Mouse (Mus musculus) limb, embryonic 13.5 days (tissue): ENCODE data around the gene Cldn9. TPM values are rescaled to one million over a fixed set of nuclear protein-coding genes. Genes with fewer than 3 reads are reported as not detected.
A peak's percentile ranks its signal among the peaks of the same experiment; 100 is the strongest.

Experiments
- ATAC-seq: fragments of 200-750 bp; cut with Nextera tagmentation; 2 replicates; pipeline ENCODE4 v1.8.0; 2017; ENCODE audit warnings: low read depth, moderate number of reproducible peaks, moderate TSS enrichment; ENCODE audit not compliant: low FRiP score
- H3K27ac ChIP-seq: fragments of 300-500 bp; sonication (generic); 2 replicates; pipeline ENCODE4 v1.5.1; 2015; ENCODE audit warnings: inconsistent platforms, mild to moderate bottlenecking, moderate library complexity
- H3K27me3 ChIP-seq: fragments of 300-500 bp; sonication (generic); 2 replicates; pipeline ENCODE4 v1.6.1; 2015; ENCODE audit warnings: mild to moderate bottlenecking, inconsistent platforms
- H3K36me3 ChIP-seq: fragments of 300-500 bp; sonication (generic); 2 replicates; pipeline ENCODE4 v1.6.1; 2015; ENCODE audit warnings: inconsistent platforms, mild to moderate bottlenecking, moderate library complexity
- H3K4me1 ChIP-seq: fragments of 300-500 bp; sonication (generic); 2 replicates; pipeline ENCODE4 v1.6.1; 2015; ENCODE audit warnings: inconsistent platforms
- H3K4me2 ChIP-seq: fragments of 300-500 bp; sonication (generic); replicated peaks from 2 replicates; pipeline ENCODE4 v1.6.1; 2015; ENCODE audit warnings: inconsistent platforms, mild to moderate bottlenecking, moderate library complexity
- H3K4me3 ChIP-seq: fragments of 300-500 bp; sonication (generic); 2 replicates; pipeline ENCODE4 v1.5.1; 2015; ENCODE audit warnings: moderate library complexity, mild to moderate bottlenecking, inconsistent platforms
- H3K9ac ChIP-seq: fragments of 300-500 bp; sonication (generic); 2 replicates; pipeline ENCODE4 v1.6.1; 2015; ENCODE audit warnings: mild to moderate bottlenecking, inconsistent platforms
- H3K9me3 ChIP-seq: fragments of 300-500 bp; sonication (generic); 2 replicates; pipeline ENCODE4 v1.6.1; 2016; ENCODE audit warnings: inconsistent platforms
- WGBS: fragments of 180-500 bp; shearing (Covaris S2); methylation state at CpG from one replicate; pipeline ENCODE4 v1.1.7; 2015; 5-methylcytosine and 5-hydroxymethylcytosine counted together
- polyA plus RNA-seq: library from polyadenylated mRNA; unstranded; fragments of >200 nt; fragmentation: Nextera tagmentation; extraction: Ambion mirVana; gene quantifications from 2 replicates; pipeline ENCODE4 v1.2.1, GENCODE M21; 2015

Cldn9 gene
- polyA plus RNA-seq, 1 experiment from 2014 or later, result 8.3 TPM

DNA sequence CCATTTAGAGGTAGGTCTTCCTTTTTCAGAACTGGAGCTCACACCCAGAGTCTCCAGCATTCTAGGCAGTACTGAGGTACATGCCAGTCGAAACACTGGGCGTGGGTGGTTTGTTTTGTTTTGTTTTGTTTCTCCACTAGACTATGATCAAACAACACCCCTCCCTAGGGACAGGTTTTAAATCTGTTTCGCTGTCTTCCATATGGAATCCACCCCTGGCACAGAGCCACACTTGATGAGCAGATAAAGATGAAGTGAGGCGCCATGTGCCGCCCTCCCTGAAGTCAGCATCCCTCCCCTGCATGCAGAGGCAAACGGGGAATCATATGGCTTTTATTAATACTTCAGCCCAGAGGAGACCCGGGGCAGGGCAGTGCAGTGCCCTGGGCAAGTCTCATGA is 20.9 kb upstream of the Cldn9 start:
- H3K9ac ChIP-seq, result no peak overlapping the region
- H3K36me3 ChIP-seq, result no peaks in the 10 kb centered on the region
- H3K9me3 ChIP-seq, result no peaks in the 10 kb centered on the region
- no peak overlapping the region for H3K4me3 ChIP-seq
- no peak overlapping the region for H3K4me2 ChIP-seq
- no peak for ATAC-seq
- 0 out of 2 replicates have a peak, but pooled peaks cover under 1% of the 10 kb centered on the region for H3K4me1 ChIP-seq
- WGBS, result 38% methylated on average over 7 of the region's 7 CpGs
- no peak overlapping the region for H3K27ac ChIP-seq
- H3K27me3 ChIP-seq, result peaks cover 37% of the 10 kb centered on the region

DNA sequence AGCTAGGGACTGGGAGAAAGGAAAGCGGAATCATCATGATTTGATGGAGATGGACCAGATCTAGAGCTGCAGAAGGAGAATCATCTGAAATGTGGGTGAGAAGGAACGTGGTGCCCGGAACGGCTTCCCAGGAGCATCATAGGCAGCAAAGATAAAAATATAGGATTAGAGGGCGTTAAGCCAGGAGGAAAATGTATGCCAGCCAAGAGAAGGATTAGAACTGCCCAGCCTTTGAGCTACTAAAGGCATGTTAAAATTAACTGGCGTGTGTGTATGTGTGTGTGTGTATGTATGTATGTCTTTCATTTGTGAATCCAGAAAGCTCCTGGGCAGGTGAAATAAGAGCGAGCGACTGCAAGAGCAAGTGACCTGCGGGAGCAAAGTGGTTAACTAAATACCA is 19.5 kb upstream of the Cldn9 start:
- Histone ChIP-seq H3K4me3 (no peak overlapping the region), H3K36me3 (no peaks in the 10 kb centered on the region), H3K9me3 (no peaks in the 10 kb centered on the region), H3K4me1 (peaks cover 7% of the 10 kb centered on the region), H3K9ac (no peak overlapping the region), H3K4me2 (no peak overlapping the region), H3K27me3 (peaks cover 50% of the 10 kb centered on the region), H3K27ac (no peak overlapping the region)
- no peak for ATAC-seq
- WGBS, result 82% methylated on average over 9 of the region's 9 CpGs

DNA sequence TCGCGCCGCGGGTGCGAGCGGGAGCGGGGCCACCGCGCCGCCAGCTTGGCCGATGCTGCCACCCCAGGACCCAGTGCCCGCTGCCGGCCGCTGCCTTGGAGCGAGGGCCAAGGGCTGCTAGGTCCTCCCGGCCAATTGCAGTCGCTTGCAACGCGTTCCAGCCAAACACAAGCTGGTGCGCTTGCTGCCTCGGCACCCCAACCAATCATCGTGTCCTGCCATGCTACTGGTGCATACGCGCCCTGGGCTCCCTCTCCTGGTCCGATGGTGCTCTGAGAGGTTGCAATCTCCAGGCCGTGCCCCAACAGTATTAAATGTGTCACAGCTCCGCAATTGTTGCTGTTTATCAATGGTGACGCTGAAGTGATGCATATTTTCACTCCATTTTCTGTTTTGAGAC is 16.3 kb upstream of the Cldn9 start:
- H3K27me3 ChIP-seq, result peaks cover 55% of the 10 kb centered on the region
- peak; percentile 88 for ATAC-seq
- H3K9me3 ChIP-seq, result no peaks in the 10 kb centered on the region
- peak overlapping the region; percentile 69; the same call in 1 of the 2 replicates for H3K9ac ChIP-seq
- no peak overlapping the region for H3K27ac ChIP-seq
- WGBS, result under 1% methylated on average over 27 of the region's 28 CpGs
- peak overlapping the region; percentile 100 for H3K4me2 ChIP-seq
- no peaks in the 10 kb centered on the region for H3K36me3 ChIP-seq
- peaks cover 21% of the 10 kb centered on the region for H3K4me1 ChIP-seq
- H3K4me3 ChIP-seq, result peak overlapping the region; percentile 64

DNA sequence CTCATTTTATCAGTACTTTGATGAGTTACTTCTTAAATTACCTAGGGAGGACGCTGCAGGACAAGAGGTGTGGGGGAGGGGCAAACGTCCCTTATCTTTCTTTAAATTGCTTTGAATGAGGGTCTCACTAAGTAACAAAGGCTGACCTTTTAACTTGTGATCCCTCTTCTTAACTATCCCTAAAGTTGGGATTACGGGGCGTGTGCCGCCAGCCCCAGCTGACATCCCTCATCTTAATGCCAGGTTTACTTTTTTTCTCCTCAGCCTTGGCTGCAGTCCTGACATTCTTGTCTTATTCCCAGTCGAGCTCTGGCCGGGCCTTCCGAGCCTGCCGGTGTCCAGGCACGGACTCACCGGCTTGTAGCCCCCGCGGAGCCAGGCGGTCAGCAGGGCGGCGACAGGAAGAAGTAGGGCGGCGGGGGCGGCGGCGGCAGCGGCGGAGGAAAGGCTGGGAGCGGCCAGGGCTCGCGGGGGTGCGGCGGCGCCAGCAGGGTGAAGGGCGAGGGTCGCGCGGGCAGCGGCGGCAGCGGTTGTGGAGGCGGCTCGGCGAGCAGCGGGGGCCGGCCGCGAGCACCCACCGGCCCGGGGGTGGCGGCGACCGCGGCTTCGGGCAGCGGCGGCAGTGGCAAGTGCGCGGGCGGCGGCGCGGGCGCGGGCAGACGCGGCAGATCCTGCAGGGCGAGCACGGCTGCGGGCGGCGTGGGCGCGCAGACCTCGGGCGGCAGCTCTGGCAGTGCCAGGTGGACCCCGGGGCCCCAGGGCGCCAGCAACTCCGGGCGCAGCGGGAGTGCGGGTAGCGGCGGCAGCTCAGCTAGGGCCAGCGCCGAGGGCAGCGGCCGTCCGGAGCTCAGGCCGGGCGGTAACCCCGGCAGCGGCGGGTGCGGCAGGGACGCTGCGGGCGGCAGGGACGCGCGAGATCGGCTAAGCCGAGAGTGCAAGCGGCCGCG is 15.6 kb upstream of the Cldn9 start:
- Histone ChIP-seq H3K4me2 (peak overlapping the region; percentile 100), H3K4me3 (peak overlapping the region; percentile 64), H3K4me1 (peaks cover 21% of the 10 kb centered on the region), H3K36me3 (no peaks in the 10 kb centered on the region), H3K9ac (peak overlapping the region; percentile 69), H3K27ac (no peak overlapping the region), H3K27me3 (peaks cover 55% of the 10 kb centered on the region), H3K9me3 (no peaks in the 10 kb centered on the region)
- ATAC-seq, result peak; percentile 22
- under 1% methylated on average over 62 of the region's 101 CpGs for WGBS

DNA sequence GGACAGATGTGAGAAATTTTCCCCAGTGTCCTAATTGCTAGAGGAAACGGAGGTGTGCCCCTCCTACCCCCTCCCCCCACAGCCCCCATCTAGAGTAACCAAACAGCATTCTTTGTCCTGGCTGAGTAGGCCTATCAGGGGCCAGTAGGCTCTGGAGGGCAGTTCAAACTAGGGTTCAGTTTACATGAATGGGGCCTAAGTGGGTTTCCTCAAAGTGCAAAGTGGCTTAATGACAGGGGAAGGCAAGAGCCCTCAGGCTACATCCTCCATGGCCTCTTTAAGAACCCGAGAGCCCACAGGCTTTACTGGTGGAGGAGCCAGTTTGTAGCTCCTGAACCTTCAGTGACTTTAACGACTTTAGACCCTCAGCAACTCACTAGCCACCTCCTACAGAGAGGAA is 12.0 kb upstream of the Cldn9 start:
- H3K4me1 ChIP-seq, result peaks cover 21% of the 10 kb centered on the region
- peaks cover 38% of the 10 kb centered on the region for H3K27me3 ChIP-seq
- H3K27ac ChIP-seq, result no peak overlapping the region
- H3K9ac ChIP-seq, result no peak overlapping the region
- no peak for ATAC-seq
- no peaks in the 10 kb centered on the region for H3K36me3 ChIP-seq
- no peak overlapping the region for H3K4me3 ChIP-seq
- H3K4me2 ChIP-seq, result no peak overlapping the region
- no peaks in the 10 kb centered on the region for H3K9me3 ChIP-seq
- WGBS, result 2% methylated on average over 3 of the region's 3 CpGs

DNA sequence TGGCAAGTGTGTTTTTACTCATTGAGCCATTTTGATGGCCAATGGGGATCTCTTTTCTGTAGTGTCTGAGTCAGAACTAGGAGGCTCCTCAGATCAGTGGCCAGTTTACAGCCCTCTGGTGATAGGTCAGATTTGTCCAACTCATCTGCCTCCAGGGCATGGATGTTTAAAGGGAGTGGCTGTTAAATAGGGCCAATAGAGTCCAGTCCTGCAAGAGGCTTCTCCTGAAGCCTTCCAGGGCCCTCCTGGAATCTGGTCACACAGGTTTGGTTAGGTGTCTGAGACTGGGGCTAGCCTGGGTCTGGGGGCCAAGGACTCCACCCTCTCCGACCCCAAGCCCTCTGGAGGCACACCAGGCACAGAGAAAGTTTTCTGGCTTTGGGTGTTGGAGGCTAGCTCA is 10.7 kb upstream of the Cldn9 start:
- no peak for ATAC-seq

DNA sequence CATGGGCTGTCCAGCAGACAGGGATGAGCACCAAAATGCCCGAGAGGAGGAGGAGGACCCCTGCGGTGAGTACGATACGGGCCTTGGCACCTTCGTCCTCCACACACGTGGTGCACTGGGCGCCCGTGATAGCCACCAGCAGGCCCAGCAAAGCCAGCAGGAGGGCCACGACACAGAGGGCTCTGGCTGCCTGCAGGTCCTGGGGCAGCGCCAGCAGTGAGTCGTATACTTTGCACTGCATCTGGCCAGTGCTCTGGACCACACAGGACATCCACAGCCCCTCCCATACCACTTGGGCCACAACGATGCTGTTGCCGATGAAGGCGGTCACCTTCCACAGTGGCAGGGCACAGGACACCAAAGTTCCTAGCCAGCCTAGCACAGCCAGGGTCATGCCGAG is 600 bp downstream of the Cldn9 start:
- 0 out of 2 replicates have a peak, but pooled peaks have one; percentile 4 for ATAC-seq
- Histone ChIP-seq H3K9me3 (no peaks in the 10 kb centered on the region), H3K4me3 (peak overlapping the region; percentile 28), H3K27me3 (peaks cover 63% of the 10 kb centered on the region), H3K4me1 (peaks cover 31% of the 10 kb centered on the region), H3K9ac (peak overlapping the region; percentile 48; the same call in 1 of the 2 replicates), H3K27ac (no peak overlapping the region), H3K36me3 (no peaks in the 10 kb centered on the region), H3K4me2 (peak overlapping the region; percentile 51)
- WGBS, result 12% methylated on average over 15 of the region's 15 CpGs

More for the DNA sequence above, 10.7 kb upstream of the Cldn9 start:
- Histone ChIP-seq H3K4me3 (no peak overlapping the region), H3K27me3 (peaks cover 25% of the 10 kb centered on the region), H3K4me2 (no peak overlapping the region), H3K4me1 (peaks cover 18% of the 10 kb centered on the region), H3K9me3 (no peaks in the 10 kb centered on the region), H3K36me3 (no peaks in the 10 kb centered on the region), H3K27ac (no peak overlapping the region), H3K9ac (no peak overlapping the region)
- whole genome bisulfite sequencing, result 67% methylated on average over 1 of the region's 1 CpGs

DNA sequence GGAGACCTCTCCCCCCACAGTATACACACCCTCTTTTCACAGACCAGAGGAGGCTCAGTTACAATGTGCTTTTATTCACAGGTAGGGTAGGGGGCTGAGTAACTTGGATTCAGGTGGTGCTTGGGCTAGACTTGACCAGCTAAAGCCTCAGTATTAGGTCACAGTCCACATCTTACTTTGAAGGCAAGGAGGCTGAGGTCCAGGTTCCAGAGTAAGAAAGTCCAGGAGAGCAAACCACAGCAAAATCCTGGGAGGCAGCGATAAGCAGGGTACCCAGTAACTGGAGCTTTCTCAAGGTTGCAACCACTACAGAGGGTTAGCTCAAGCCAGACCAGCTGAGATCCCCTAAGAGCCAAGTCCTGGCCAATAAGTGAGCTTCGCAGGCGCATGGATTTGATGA is 1.3 kb downstream of the Cldn9 start:
- ATAC-seq, result no peak
- H3K4me1 ChIP-seq, result peaks cover 34% of the 10 kb centered on the region
- H3K9ac ChIP-seq, result no peak overlapping the region
- peak overlapping the region; percentile 28; the same call in 1 of the 2 replicates for H3K4me3 ChIP-seq
- no peak overlapping the region for H3K27ac ChIP-seq
- no peaks in the 10 kb centered on the region for H3K9me3 ChIP-seq
- peak overlapping the region; percentile 51 for H3K4me2 ChIP-seq
- WGBS, result 65% methylated on average over 3 of the region's 3 CpGs
- H3K27me3 ChIP-seq, result peaks cover 64% of the 10 kb centered on the region
- H3K36me3 ChIP-seq, result no peaks in the 10 kb centered on the region

DNA sequence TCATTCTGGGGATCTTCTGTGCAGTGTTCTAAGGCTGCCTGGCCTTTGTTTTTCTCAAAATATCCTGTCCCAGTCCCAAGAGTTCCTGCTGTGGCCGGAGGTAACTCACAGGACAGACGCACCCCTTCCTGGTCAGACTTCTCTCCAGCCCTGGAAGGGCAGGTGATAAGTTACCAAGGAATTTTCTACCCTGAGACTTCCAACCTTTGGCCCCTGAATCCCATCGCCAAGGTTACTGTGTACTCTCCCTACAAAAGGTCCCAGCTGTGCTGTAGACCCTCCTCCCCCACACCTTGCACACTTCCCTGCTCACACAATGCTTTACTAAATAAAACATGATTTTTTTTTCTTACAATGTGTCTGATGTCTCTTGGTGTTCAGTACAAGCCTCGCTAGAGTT is 1.7 kb downstream of the Cldn9 start:
- Histone ChIP-seq H3K27ac (no peak overlapping the region), H3K4me3 (no peak overlapping the region), H3K4me2 (0 out of 2 replicates have a peak overlapping the region, but pooled peaks have one; percentile 51), H3K4me1 (peaks cover 36% of the 10 kb centered on the region), H3K27me3 (peaks cover 64% of the 10 kb centered on the region), H3K9me3 (no peaks in the 10 kb centered on the region), H3K9ac (no peak overlapping the region), H3K36me3 (no peaks in the 10 kb centered on the region)
- ATAC-seq, result no peak
- WGBS, result 62% methylated on average over 4 of the region's 4 CpGs

DNA sequence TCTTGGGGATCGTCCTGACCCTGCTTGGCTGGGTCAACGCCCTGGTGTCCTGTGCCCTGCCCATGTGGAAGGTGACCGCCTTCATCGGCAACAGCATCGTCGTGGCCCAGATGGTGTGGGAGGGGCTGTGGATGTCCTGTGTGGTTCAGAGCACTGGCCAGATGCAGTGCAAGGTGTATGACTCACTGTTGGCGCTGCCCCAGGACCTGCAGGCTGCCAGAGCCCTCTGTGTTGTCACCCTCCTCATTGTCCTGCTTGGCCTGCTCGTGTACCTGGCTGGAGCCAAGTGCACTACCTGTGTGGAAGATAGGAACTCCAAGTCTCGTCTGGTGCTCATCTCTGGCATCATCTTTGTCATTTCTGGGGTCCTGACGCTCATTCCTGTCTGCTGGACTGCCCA is 2.7 kb downstream of the Cldn9 start:
- WGBS, result 65% methylated on average over 10 of the region's 10 CpGs
- peaks cover 71% of the 10 kb centered on the region for H3K27me3 ChIP-seq
- no peak overlapping the region for H3K9ac ChIP-seq
- no peak overlapping the region for H3K4me2 ChIP-seq
- no peaks in the 10 kb centered on the region for H3K9me3 ChIP-seq
- peaks cover 44% of the 10 kb centered on the region for H3K4me1 ChIP-seq
- no peaks in the 10 kb centered on the region for H3K36me3 ChIP-seq
- ATAC-seq, result no peak
- no peak overlapping the region for H3K4me3 ChIP-seq
- no peak overlapping the region for H3K27ac ChIP-seq

DNA sequence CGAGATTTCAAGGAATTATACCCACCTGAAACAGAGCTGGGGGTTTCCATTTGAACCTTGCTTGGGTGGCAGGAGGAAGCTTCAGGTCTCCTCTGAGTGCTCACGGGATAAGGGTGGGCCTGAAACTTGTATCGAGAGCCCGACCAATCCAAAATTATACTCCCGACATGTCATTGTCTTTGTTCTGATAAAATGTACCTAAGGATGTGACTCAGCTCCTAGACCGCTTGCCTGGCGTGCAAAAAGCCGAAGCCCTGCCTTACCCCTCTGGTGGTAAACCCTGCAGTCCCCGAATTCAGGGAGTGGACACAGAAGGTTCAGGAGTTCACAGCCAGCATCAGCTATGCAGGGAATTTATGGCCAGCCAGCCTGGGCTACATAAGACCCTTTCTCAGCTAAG is 3.5 kb downstream of the Cldn9 start:
- no peak overlapping the region for H3K9ac ChIP-seq

DNA sequence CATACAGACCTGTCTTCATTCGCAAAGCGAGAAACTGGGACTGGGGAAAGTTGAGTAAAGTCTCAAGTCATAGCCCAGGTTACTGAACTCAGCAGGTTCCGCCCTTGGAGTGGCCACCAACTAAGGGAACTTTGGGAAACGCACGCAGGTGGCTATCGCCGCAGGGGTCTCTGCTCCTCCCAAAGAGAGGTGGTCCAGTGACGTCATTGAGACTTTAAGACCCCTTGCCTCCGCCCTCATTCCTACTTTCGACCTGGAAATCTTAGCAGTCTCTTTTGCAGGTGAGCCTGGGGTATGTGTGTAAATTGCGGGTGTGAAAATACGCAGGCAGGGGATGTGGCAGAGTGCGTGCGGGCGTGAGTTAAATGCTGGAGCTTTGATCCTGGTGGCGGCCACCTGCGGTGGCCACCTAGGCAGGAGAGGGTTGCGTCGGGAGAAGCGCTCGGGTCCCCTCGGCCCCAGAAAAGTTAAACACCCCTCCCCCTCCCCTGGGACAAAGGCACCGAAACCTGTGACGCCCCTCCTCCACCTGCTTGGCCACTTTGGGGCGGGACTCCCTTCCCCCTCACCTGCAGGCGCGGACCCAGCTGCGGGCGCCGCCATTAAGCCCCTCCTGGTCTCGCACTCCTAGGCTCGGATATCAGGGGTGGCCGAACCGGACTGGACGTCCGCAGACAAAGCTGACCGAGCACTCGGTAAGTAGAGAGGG is 4.5 kb downstream of the Cldn9 start, which contains the start of gene Cldn6:
Gene Cldn6 (plus strand): TSS at position 123 of the 709 bp plus-strand sequence.
- peaks cover 57% of the 10 kb centered on the region for H3K4me1 ChIP-seq
- no peaks in the 10 kb centered on the region for H3K36me3 ChIP-seq
- WGBS, result 2% methylated on average over 38 of the region's 38 CpGs
- peaks cover 86% of the 10 kb centered on the region for H3K27me3 ChIP-seq
- H3K4me3 ChIP-seq, result peak within 1 kb of the TSS; percentile 35
- no peak within 1 kb of the TSS for H3K27ac ChIP-seq
- no peak within 1 kb of the TSS; the same call in 1 of the 2 replicates for H3K9ac ChIP-seq
- no peak for ATAC-seq
- H3K4me2 ChIP-seq, result peak within 1 kb of the TSS; percentile 58
- H3K9me3 ChIP-seq, result no peaks in the 10 kb centered on the region

More for the DNA sequence above, 3.5 kb downstream of the Cldn9 start:
- WGBS, result 72% methylated on average over 9 of the region's 9 CpGs
- H3K36me3 ChIP-seq, result no peaks in the 10 kb centered on the region
- peaks cover 79% of the 10 kb centered on the region for H3K27me3 ChIP-seq
- peaks cover 51% of the 10 kb centered on the region for H3K4me1 ChIP-seq
- peak overlapping the region; percentile 35; the same call in 1 of the 2 replicates for H3K4me3 ChIP-seq
- H3K4me2 ChIP-seq, result peak overlapping the region; percentile 58
- H3K9me3 ChIP-seq, result no peaks in the 10 kb centered on the region
- H3K27ac ChIP-seq, result no peak overlapping the region
- no peak for ATAC-seq
